Mouse (Mus musculus): Measurements from ENCODE around the gene Rtn4rl1. TPM values are rescaled to one million over a fixed set of nuclear protein-coding genes. Genes with fewer than 3 reads are reported as not detected.
"Not testable (repeated sequence)": the region's sequence is repeated elsewhere in the genome, so short reads cannot be mapped to it uniquely, and the experiment has no call there.

Gene Rtn4rl1
- total RNA-seq, 2 experiments from 2014 or later, result 0.15 to 0.37 TPM

- no peak for ATAC-seq (replicated peaks; ENCODE audit: poor library complexity, severe bottlenecking)
Measured at GRCm38 (mm10) chr11:75288517-75288916, 94.9 kb downstream of the Rtn4rl1 start.

- ATAC-seq (replicated peaks; ENCODE audit: poor library complexity, severe bottlenecking), result no peak
Measured at GRCm38 (mm10) chr11:75289120-75289519, 95.5 kb downstream of the Rtn4rl1 start.

- peak; percentile 80 for ATAC-seq (replicated peaks; ENCODE audit: poor library complexity, severe bottlenecking)
Measured at GRCm38 (mm10) chr11:75290566-75291271, 97.1 kb downstream of the Rtn4rl1 start.

GRCm38 (mm10) chr11:75291389-75292215 is 98.0 kb downstream of the Rtn4rl1 start:
- ATAC-seq (replicated peaks; ENCODE audit: poor library complexity, severe bottlenecking), result no peak

GRCm38 (mm10) chr11:75292281-75292680 is 98.7 kb downstream of the Rtn4rl1 start:
- ATAC-seq (replicated peaks; ENCODE audit: poor library complexity, severe bottlenecking), result no peak

- ATAC-seq (replicated peaks; ENCODE audit: poor library complexity, severe bottlenecking), result no peak
Measured at GRCm38 (mm10) chr11:75293852-75294361, 100.3 kb downstream of the Rtn4rl1 start.

- ATAC-seq (replicated peaks; ENCODE audit: poor library complexity, severe bottlenecking), result no peak
Measured at GRCm38 (mm10) chr11:75294862-75295261, 101.3 kb downstream of the Rtn4rl1 start.

- not testable (repeated sequence) for ATAC-seq (replicated peaks; ENCODE audit: poor library complexity, severe bottlenecking)
Measured at GRCm38 (mm10) chr11:75295534-75295933, 102.0 kb downstream of the Rtn4rl1 start.

- ATAC-seq (replicated peaks; ENCODE audit: poor library complexity, severe bottlenecking), result no peak
Measured at GRCm38 (mm10) chr11:75296406-75297005, 102.9 kb downstream of the Rtn4rl1 start.

GRCm38 (mm10) chr11:75297631-75298030 is 104.0 kb downstream of the Rtn4rl1 start:
- ATAC-seq (replicated peaks; ENCODE audit: poor library complexity, severe bottlenecking), result no peak

- no peak for ATAC-seq (replicated peaks; ENCODE audit: poor library complexity, severe bottlenecking)
Measured at GRCm38 (mm10) chr11:75298491-75298890, 104.9 kb downstream of the Rtn4rl1 start.

GRCm38 (mm10) chr11:75299786-75300185 is 106.2 kb downstream of the Rtn4rl1 start:
- ATAC-seq (replicated peaks; ENCODE audit: poor library complexity, severe bottlenecking), result no peak

GRCm38 (mm10) chr11:75300954-75301353 is 107.4 kb downstream of the Rtn4rl1 start:
- ATAC-seq (replicated peaks; ENCODE audit: poor library complexity, severe bottlenecking), result no peak

GRCm38 (mm10) chr11:75304797-75305196 is 111.2 kb downstream of the Rtn4rl1 start:
- no peak for ATAC-seq (replicated peaks; ENCODE audit: poor library complexity, severe bottlenecking)

- ATAC-seq (replicated peaks; ENCODE audit: poor library complexity, severe bottlenecking), result no peak
Measured at GRCm38 (mm10) chr11:75308650-75309049, 115.1 kb downstream of the Rtn4rl1 start.

GRCm38 (mm10) chr11:75310813-75311212 is 117.2 kb downstream of the Rtn4rl1 start:
- no peak for ATAC-seq (replicated peaks; ENCODE audit: poor library complexity, severe bottlenecking)

GRCm38 (mm10) chr11:75311751-75312150 is 118.2 kb downstream of the Rtn4rl1 start:
- no peak for ATAC-seq (replicated peaks; ENCODE audit: poor library complexity, severe bottlenecking)

- ATAC-seq (replicated peaks; ENCODE audit: poor library complexity, severe bottlenecking), result no peak
Measured at GRCm38 (mm10) chr11:75313834-75314233, 120.3 kb downstream of the Rtn4rl1 start.
